Mouse (Mus musculus): ENCODE measurements around the gene Tmem251. TPM values are rescaled to one million over a fixed set of nuclear protein-coding genes. Genes with fewer than 3 reads are reported as not detected.

The Tmem251 gene
- polyA plus RNA-seq, 1 experiment from 2014 or later, result 10.0 TPM

GRCm38 (mm10) chr12:102769000-102769399, 25.4 kb downstream of the Tmem251 start:
- H3K4me3 ChIP-seq (replicated peaks), result no peak overlapping the region
- no peak overlapping the region for H3K27ac ChIP-seq
- H3K36me3 ChIP-seq, result peaks cover 88% of the 10 kb centered on the region
- no peak overlapping the region for H3K9ac ChIP-seq
- H3K9me3 ChIP-seq (replicated peaks), result no peaks in the 10 kb centered on the region
- H3K27me3 ChIP-seq, result no peaks in the 10 kb centered on the region
- H3K4me1 ChIP-seq, result no peaks in the 10 kb centered on the region
- H3K4me2 ChIP-seq, result no peak overlapping the region
- 93% methylated on average over 4 of the region's 4 CpGs for WGBS
- no peak for ATAC-seq (replicated peaks; ENCODE audit: low FRiP score)

- H3K4me2 ChIP-seq, result no peak overlapping the region
- no peak overlapping the region for H3K4me3 ChIP-seq (replicated peaks)
- 94% methylated on average over 8 of the region's 8 CpGs for whole genome bisulfite sequencing
- H3K36me3 ChIP-seq, result peaks cover 95% of the 10 kb centered on the region
- H3K27me3 ChIP-seq, result no peaks in the 10 kb centered on the region
- H3K27ac ChIP-seq, result no peak overlapping the region
- H3K9ac ChIP-seq, result no peak overlapping the region
- no peaks in the 10 kb centered on the region for H3K9me3 ChIP-seq (replicated peaks)
- ATAC-seq (replicated peaks; ENCODE audit: low FRiP score), result no peak
- no peaks in the 10 kb centered on the region for H3K4me1 ChIP-seq
These were observed 28.0 kb downstream of the Tmem251 start for GRCm38 (mm10) chr12:102771601-102772000.

GRCm38 (mm10) chr12:102772676-102773075, 29.1 kb downstream of the Tmem251 start:
- no peak for ATAC-seq (replicated peaks; ENCODE audit: low FRiP score)
- H3K4me3 ChIP-seq (replicated peaks), result no peak overlapping the region
- H3K4me1 ChIP-seq, result no peaks in the 10 kb centered on the region
- no peak overlapping the region for H3K27ac ChIP-seq
- WGBS, result 91% methylated on average over 5 of the region's 5 CpGs
- no peaks in the 10 kb centered on the region for H3K27me3 ChIP-seq
- no peak overlapping the region for H3K9ac ChIP-seq
- no peaks in the 10 kb centered on the region for H3K9me3 ChIP-seq (replicated peaks)
- H3K36me3 ChIP-seq, result peaks cover 94% of the 10 kb centered on the region
- H3K4me2 ChIP-seq, result no peak overlapping the region

- no peaks in the 10 kb centered on the region for H3K27me3 ChIP-seq
- H3K36me3 ChIP-seq, result peaks cover 71% of the 10 kb centered on the region
- WGBS, result 87% methylated on average over 14 of the region's 14 CpGs
- H3K27ac ChIP-seq, result no peak overlapping the region
- H3K4me2 ChIP-seq, result no peak overlapping the region
- no peak for ATAC-seq (replicated peaks; ENCODE audit: low FRiP score)
- no peak overlapping the region for H3K9ac ChIP-seq
- no peaks in the 10 kb centered on the region for H3K4me1 ChIP-seq
- H3K9me3 ChIP-seq (replicated peaks), result no peaks in the 10 kb centered on the region
- no peak overlapping the region for H3K4me3 ChIP-seq (replicated peaks)
These were observed 32.5 kb downstream of the Tmem251 start for GRCm38 (mm10) chr12:102776035-102776434.

- H3K27me3 ChIP-seq, result no peaks in the 10 kb centered on the region
- no peak for ATAC-seq (replicated peaks; ENCODE audit: low FRiP score)
- H3K9me3 ChIP-seq (replicated peaks), result no peaks in the 10 kb centered on the region
- no peak overlapping the region for H3K27ac ChIP-seq
- no peak overlapping the region for H3K4me2 ChIP-seq
- H3K4me3 ChIP-seq (replicated peaks), result no peak overlapping the region
- WGBS, result 84% methylated on average over 5 of the region's 5 CpGs
- H3K9ac ChIP-seq, result no peak overlapping the region
- no peaks in the 10 kb centered on the region for H3K4me1 ChIP-seq
- peaks cover 71% of the 10 kb centered on the region for H3K36me3 ChIP-seq
These were observed 34.6 kb downstream of the Tmem251 start for GRCm38 (mm10) chr12:102778151-102778550.

GRCm38 (mm10) chr12:102779452-102779851, 35.9 kb downstream of the Tmem251 start:
- Histone ChIP-seq H3K27ac (no peak overlapping the region), H3K4me2 (no peak overlapping the region), H3K4me3 (replicated peaks) (no peak overlapping the region), H3K4me1 (no peaks in the 10 kb centered on the region), H3K36me3 (peaks cover 72% of the 10 kb centered on the region), H3K9ac (no peak overlapping the region), H3K27me3 (no peaks in the 10 kb centered on the region), H3K9me3 (replicated peaks) (no peaks in the 10 kb centered on the region)
- WGBS, result 53% methylated on average over 3 of the region's 3 CpGs
- ATAC-seq (replicated peaks; ENCODE audit: low FRiP score), result no peak

GRCm38 (mm10) chr12:102782841-102783240, 39.3 kb downstream of the Tmem251 start:
- Histone ChIP-seq H3K27me3 (no peaks in the 10 kb centered on the region), H3K4me1 (no peaks in the 10 kb centered on the region), H3K9me3 (replicated peaks) (no peaks in the 10 kb centered on the region), H3K9ac (no peak overlapping the region), H3K4me2 (no peak overlapping the region), H3K4me3 (replicated peaks) (no peak overlapping the region), H3K27ac (no peak overlapping the region), H3K36me3 (peaks cover 70% of the 10 kb centered on the region)
- no peak for ATAC-seq (replicated peaks; ENCODE audit: low FRiP score)
- 91% methylated on average over 5 of the region's 5 CpGs for WGBS

- Histone ChIP-seq H3K4me1 (no peaks in the 10 kb centered on the region), H3K27ac (no peak overlapping the region), H3K4me2 (no peak overlapping the region), H3K27me3 (no peaks in the 10 kb centered on the region), H3K36me3 (peaks cover 80% of the 10 kb centered on the region), H3K9me3 (replicated peaks) (no peaks in the 10 kb centered on the region), H3K9ac (no peak overlapping the region), H3K4me3 (replicated peaks) (no peak overlapping the region)
- no peak for ATAC-seq (replicated peaks; ENCODE audit: low FRiP score)
- WGBS, result 88% methylated on average over 19 of the region's 19 CpGs
These were observed 41.5 kb downstream of the Tmem251 start for GRCm38 (mm10) chr12:102784899-102785592.

- no peaks in the 10 kb centered on the region for H3K27me3 ChIP-seq
- no peak overlapping the region for H3K9ac ChIP-seq
- H3K9me3 ChIP-seq (replicated peaks), result no peaks in the 10 kb centered on the region
- no peak overlapping the region for H3K27ac ChIP-seq
- no peak overlapping the region for H3K4me2 ChIP-seq
- no peak overlapping the region for H3K4me3 ChIP-seq (replicated peaks)
- no peaks in the 10 kb centered on the region for H3K4me1 ChIP-seq
- 90% methylated on average over 5 of the region's 5 CpGs for WGBS
- peaks cover 86% of the 10 kb centered on the region for H3K36me3 ChIP-seq
- ATAC-seq (replicated peaks; ENCODE audit: low FRiP score), result no peak
These were observed 42.0 kb downstream of the Tmem251 start for GRCm38 (mm10) chr12:102785593-102785985.

- H3K27me3 ChIP-seq, result no peaks in the 10 kb centered on the region
- no peaks in the 10 kb centered on the region for H3K4me1 ChIP-seq
- WGBS, result 80% methylated on average over 7 of the region's 7 CpGs
- ATAC-seq (replicated peaks; ENCODE audit: low FRiP score), result no peak
- peaks cover 89% of the 10 kb centered on the region for H3K36me3 ChIP-seq
- no peak overlapping the region for H3K9ac ChIP-seq
- H3K27ac ChIP-seq, result no peak overlapping the region
- no peak overlapping the region for H3K4me2 ChIP-seq
- H3K9me3 ChIP-seq (replicated peaks), result no peaks in the 10 kb centered on the region
- no peak overlapping the region for H3K4me3 ChIP-seq (replicated peaks)
These were observed 44.4 kb downstream of the Tmem251 start for GRCm38 (mm10) chr12:102787927-102788326.

Other genes starting within 250 kb of the Tmem251 start
- 6.1 and 30.2 TPM in 2 replicates for gene Chga, start 188.8 kb upstream of the Tmem251 start, polyA plus RNA-seq (2015; fragmentation: Nextera tagmentation; extraction: Ambion mirVana)
- 18.9 and 20.8 TPM in 2 replicates for gene Itpk1, start 38.8 kb upstream of the Tmem251 start, polyA plus RNA-seq (2015; fragmentation: Nextera tagmentation; extraction: Ambion mirVana)
- gene Moap1, start 101 bp upstream of the Tmem251 start, polyA plus RNA-seq (2015; fragmentation: Nextera tagmentation; extraction: Ambion mirVana), result 24.5 and 25.4 TPM in 2 replicates
- not detected in 2 replicates for gene Gm28051, start 14.0 kb downstream of the Tmem251 start, polyA plus RNA-seq (2015; fragmentation: Nextera tagmentation; extraction: Ambion mirVana)
- 33.7 and 38.7 TPM in 2 replicates for gene Gon7, start 14.0 kb downstream of the Tmem251 start, polyA plus RNA-seq (2015; fragmentation: Nextera tagmentation; extraction: Ambion mirVana)
- gene Ubr7, start 14.2 kb downstream of the Tmem251 start, polyA plus RNA-seq (2015; fragmentation: Nextera tagmentation; extraction: Ambion mirVana), result 42.4 and 44.5 TPM in 2 replicates
- gene Gm20604, start 14.9 kb downstream of the Tmem251 start, polyA plus RNA-seq (2015; fragmentation: Nextera tagmentation; extraction: Ambion mirVana), result 24.7 and 26.0 TPM in 2 replicates
- 18.5 and 19.1 TPM in 2 replicates for gene Btbd7, start 134.7 kb downstream of the Tmem251 start, polyA plus RNA-seq (2015; fragmentation: Nextera tagmentation; extraction: Ambion mirVana)
- not detected in 2 replicates for gene Cox8c, start 155.6 kb downstream of the Tmem251 start, polyA plus RNA-seq (2015; fragmentation: Nextera tagmentation; extraction: Ambion mirVana)
- gene Unc79, start 205.1 kb downstream of the Tmem251 start, polyA plus RNA-seq (2015; fragmentation: Nextera tagmentation; extraction: Ambion mirVana), result 0.19 and 0.25 TPM in 2 replicates